Mouse (Mus musculus): ENCODE measurements at regions not wholly inside any gene's neighbourhood (a gene's known extent, or its start where the extent isn't known, plus 50 kb on each side); places are given as distances from the start of the nearest gene placed in this dataset.

- H3K9ac ChIP-seq (ENCODE audit: low read depth, low read length), result no peak overlapping the region
- H3K36me3 ChIP-seq (ENCODE audit: insufficient read depth, low read length), result no peaks in the 10 kb centered on the region
- H3K27me3 ChIP-seq (ENCODE audit: insufficient read depth, low read length), result no peaks in the 10 kb centered on the region
- no peak for TF ChIP-seq CTCF (IDR thresholded peaks at IDR 0.05; ENCODE audit: low read depth)
- ATAC-seq (replicated peaks; ENCODE audit: low FRiP score, low read depth) (no peak), DNase-seq (ENCODE audit: low spot score) (no peak)
- no peaks in the 10 kb centered on the region for H3K9me3 ChIP-seq (replicated peaks; ENCODE audit: low read length)
- H3K27ac ChIP-seq, result no peak overlapping the region
- H3K4me1 ChIP-seq (replicated peaks; ENCODE audit: insufficient read depth, low read length), result no peaks in the 10 kb centered on the region
- no peak overlapping the region for H3K4me2 ChIP-seq (ENCODE audit: low read length)
- WGBS, result 46% methylated on average over 9 of the region's 9 CpGs
- no peak overlapping the region for H3K4me3 ChIP-seq (replicated peaks; ENCODE audit: low read depth, low read length)
These were observed 416.6 kb downstream of the Sox2 start for GRCm38 (mm10) chr3:35066824-35067223.

GRCm38 (mm10) chr3:35068586-35068985, 418.4 kb downstream of the Sox2 start:
- H3K27me3 ChIP-seq (ENCODE audit: insufficient read depth, low read length), result no peaks in the 10 kb centered on the region
- no peaks in the 10 kb centered on the region for H3K36me3 ChIP-seq (ENCODE audit: insufficient read depth, low read length)
- ATAC-seq (replicated peaks; ENCODE audit: low FRiP score, low read depth), result no peak
- H3K9ac ChIP-seq (ENCODE audit: low read depth, low read length), result no peak overlapping the region
- no peak overlapping the region for H3K4me2 ChIP-seq (ENCODE audit: low read length)
- WGBS, result 87% methylated on average over 8 of the region's 8 CpGs
- no peak overlapping the region for H3K27ac ChIP-seq
- DNase-seq (ENCODE audit: low spot score), result no peak
- no peak overlapping the region for H3K4me3 ChIP-seq (replicated peaks; ENCODE audit: low read depth, low read length)
- no peaks in the 10 kb centered on the region for H3K9me3 ChIP-seq (replicated peaks; ENCODE audit: low read length)
- no peak for TF ChIP-seq CTCF (IDR thresholded peaks at IDR 0.05; ENCODE audit: low read depth)
- no peaks in the 10 kb centered on the region for H3K4me1 ChIP-seq (replicated peaks; ENCODE audit: insufficient read depth, low read length)

GRCm38 (mm10) chr3:35071046-35071445, 420.8 kb downstream of the Sox2 start:
- Histone ChIP-seq H3K4me2 (ENCODE audit: low read length) (no peak overlapping the region), H3K27ac (no peak overlapping the region), H3K27me3 (ENCODE audit: insufficient read depth, low read length) (no peaks in the 10 kb centered on the region), H3K9ac (ENCODE audit: low read depth, low read length) (no peak overlapping the region), H3K4me1 (replicated peaks; ENCODE audit: insufficient read depth, low read length) (no peaks in the 10 kb centered on the region), H3K9me3 (replicated peaks; ENCODE audit: low read length) (no peaks in the 10 kb centered on the region), H3K36me3 (ENCODE audit: insufficient read depth, low read length) (no peaks in the 10 kb centered on the region), H3K4me3 (replicated peaks; ENCODE audit: low read depth, low read length) (no peak overlapping the region)
- no peak for TF ChIP-seq CTCF (IDR thresholded peaks at IDR 0.05; ENCODE audit: low read depth)
- ATAC-seq (replicated peaks; ENCODE audit: low FRiP score, low read depth) (no peak), DNase-seq (ENCODE audit: low spot score) (no peak)
- WGBS, result 80% methylated on average over 2 of the region's 2 CpGs

DNA sequence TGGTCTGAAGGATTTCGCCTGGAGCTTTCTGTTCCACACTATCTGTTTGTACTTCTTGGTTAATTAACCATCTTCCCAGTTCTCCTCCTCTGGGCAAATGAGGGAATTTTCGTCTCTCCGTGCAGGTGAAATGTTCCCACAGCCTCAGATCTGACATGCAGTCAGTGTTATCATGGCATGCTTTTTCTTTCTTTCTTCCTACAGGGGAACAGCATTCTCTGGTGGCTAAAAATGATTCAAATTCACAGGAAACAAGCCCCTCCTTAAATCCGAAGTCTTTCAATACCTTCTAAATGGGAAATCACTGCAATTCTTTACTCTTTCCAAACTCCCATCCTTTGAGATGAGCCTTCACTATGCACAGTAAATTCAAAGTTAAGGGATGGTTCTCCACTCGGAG, 429.7 kb downstream of the Sox2 start:
- H3K36me3 ChIP-seq (ENCODE audit: insufficient read depth, low read length), result no peaks in the 10 kb centered on the region
- no peak overlapping the region for H3K4me3 ChIP-seq (replicated peaks; ENCODE audit: low read depth, low read length)
- no peak overlapping the region for H3K27ac ChIP-seq
- WGBS, result 54% methylated on average over 5 of the region's 5 CpGs
- no peak for ATAC-seq (replicated peaks; ENCODE audit: low FRiP score, low read depth)
- no peak overlapping the region for H3K4me2 ChIP-seq (ENCODE audit: low read length)
- H3K27me3 ChIP-seq (ENCODE audit: insufficient read depth, low read length), result no peaks in the 10 kb centered on the region
- no peak for DNase-seq (ENCODE audit: low spot score)
- no peaks in the 10 kb centered on the region for H3K9me3 ChIP-seq (replicated peaks; ENCODE audit: low read length)
- H3K4me1 ChIP-seq (replicated peaks; ENCODE audit: insufficient read depth, low read length), result no peaks in the 10 kb centered on the region
- H3K9ac ChIP-seq (ENCODE audit: low read depth, low read length), result no peak overlapping the region
- peak; percentile 9; the same call in 1 of the 2 replicates for TF ChIP-seq CTCF (IDR thresholded peaks at IDR 0.05; ENCODE audit: low read depth)

- no peak for DNase-seq (ENCODE audit: low spot score)
- no peak overlapping the region for H3K4me3 ChIP-seq (replicated peaks; ENCODE audit: low read depth, low read length)
- H3K36me3 ChIP-seq (ENCODE audit: insufficient read depth, low read length), result no peaks in the 10 kb centered on the region
- no peaks in the 10 kb centered on the region for H3K9me3 ChIP-seq (replicated peaks; ENCODE audit: low read length)
- H3K4me1 ChIP-seq (replicated peaks; ENCODE audit: insufficient read depth, low read length), result no peaks in the 10 kb centered on the region
- TF ChIP-seq CTCF (IDR thresholded peaks at IDR 0.05; ENCODE audit: low read depth), result no peak
- no peak overlapping the region for H3K4me2 ChIP-seq (ENCODE audit: low read length)
- H3K27me3 ChIP-seq (ENCODE audit: insufficient read depth, low read length), result no peaks in the 10 kb centered on the region
- WGBS, result 63% methylated on average over 11 of the region's 11 CpGs
- H3K9ac ChIP-seq (ENCODE audit: low read depth, low read length), result no peak overlapping the region
- H3K27ac ChIP-seq, result no peak overlapping the region
- no peak; the same call in 1 of the 2 replicates for ATAC-seq (replicated peaks; ENCODE audit: low FRiP score, low read depth)
These were observed 434.1 kb downstream of the Sox2 start for GRCm38 (mm10) chr3:35084091-35084867.

DNA sequence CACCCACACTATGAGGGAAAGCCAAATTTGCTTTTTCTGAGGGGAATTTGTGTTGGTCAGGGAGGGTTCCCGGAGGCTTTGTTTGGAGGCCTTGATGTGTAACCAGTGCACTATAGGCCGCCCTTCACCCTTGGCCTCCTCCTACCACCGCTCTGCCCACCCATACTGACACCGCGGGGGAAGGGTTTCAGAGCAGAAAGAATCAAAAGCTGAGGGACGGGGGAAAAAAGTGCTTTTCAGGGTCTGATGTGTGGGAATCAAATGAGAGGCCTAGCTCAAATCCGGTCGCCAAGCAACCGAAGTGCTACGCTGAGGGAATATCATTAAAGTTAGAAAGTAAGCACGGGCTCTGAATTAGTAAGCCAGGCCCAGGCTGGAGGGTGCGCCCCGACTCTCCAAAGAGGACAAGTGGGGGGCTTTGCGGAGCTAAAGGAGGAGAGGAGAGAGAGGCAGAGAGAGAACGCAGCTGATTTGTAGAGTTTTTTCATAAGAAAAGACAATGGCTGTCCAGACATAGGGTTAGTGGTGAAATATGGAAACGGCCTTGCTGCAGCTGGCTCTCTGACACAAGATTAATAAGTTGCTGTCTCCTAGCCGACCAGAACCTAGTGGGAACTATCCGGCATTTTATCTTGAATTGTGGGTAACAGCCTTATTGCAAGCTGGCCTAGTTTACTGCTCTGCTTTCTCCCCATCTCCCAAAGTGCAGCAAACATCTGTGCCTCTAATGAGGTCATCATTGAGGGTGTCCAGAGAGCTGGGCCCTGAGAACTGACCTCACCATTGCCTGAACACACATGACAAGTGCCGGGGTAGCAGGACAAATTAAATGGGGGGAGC, 438.3 kb downstream of the Sox2 start:
- no peaks in the 10 kb centered on the region for H3K9me3 ChIP-seq (replicated peaks; ENCODE audit: low read length)
- no peaks in the 10 kb centered on the region for H3K4me1 ChIP-seq (replicated peaks; ENCODE audit: insufficient read depth, low read length)
- no peak for TF ChIP-seq CTCF (IDR thresholded peaks at IDR 0.05; ENCODE audit: low read depth)
- ATAC-seq (replicated peaks; ENCODE audit: low FRiP score, low read depth) (no peak), DNase-seq (ENCODE audit: low spot score) (no peak)
- H3K9ac ChIP-seq (ENCODE audit: low read depth, low read length), result no peak overlapping the region
- no peaks in the 10 kb centered on the region for H3K36me3 ChIP-seq (ENCODE audit: insufficient read depth, low read length)
- H3K27ac ChIP-seq, result no peak overlapping the region
- WGBS, result 51% methylated on average over 19 of the region's 19 CpGs
- no peak overlapping the region for H3K4me3 ChIP-seq (replicated peaks; ENCODE audit: low read depth, low read length)
- H3K27me3 ChIP-seq (ENCODE audit: insufficient read depth, low read length), result no peaks in the 10 kb centered on the region
- H3K4me2 ChIP-seq (ENCODE audit: low read length), result no peak overlapping the region
